Mouse (Mus musculus): ENCODE measurements at regions not wholly inside any gene's neighbourhood (a gene's known extent, or its start where the extent isn't known, plus 50 kb on each side); places are given as distances from the start of the nearest gene placed in this dataset.

- H3K27ac ChIP-seq (replicated peaks) = no peak overlapping the region
- H3K4me1 ChIP-seq = peaks cover 24% of the 10 kb centered on the region
- H3K4me2 ChIP-seq = no peak overlapping the region
- no peak overlapping the region for H3K4me3 ChIP-seq
- no peak overlapping the region for H3K9ac ChIP-seq
- no peaks in the 10 kb centered on the region for H3K27me3 ChIP-seq (replicated peaks)
- no peaks in the 10 kb centered on the region for H3K36me3 ChIP-seq
- ATAC-seq (ENCODE audit: extremely low read depth, insufficient number of reproducible peaks, low FRiP score, low TSS enrichment) = no peak
- WGBS = 68% methylated on average over 3 of the region's 3 CpGs
- H3K9me3 ChIP-seq = no peaks in the 10 kb centered on the region
Observed at GRCm38 (mm10) chr2:115511146-115511545, 70.4 kb upstream of the BC052040 start.

DNA sequence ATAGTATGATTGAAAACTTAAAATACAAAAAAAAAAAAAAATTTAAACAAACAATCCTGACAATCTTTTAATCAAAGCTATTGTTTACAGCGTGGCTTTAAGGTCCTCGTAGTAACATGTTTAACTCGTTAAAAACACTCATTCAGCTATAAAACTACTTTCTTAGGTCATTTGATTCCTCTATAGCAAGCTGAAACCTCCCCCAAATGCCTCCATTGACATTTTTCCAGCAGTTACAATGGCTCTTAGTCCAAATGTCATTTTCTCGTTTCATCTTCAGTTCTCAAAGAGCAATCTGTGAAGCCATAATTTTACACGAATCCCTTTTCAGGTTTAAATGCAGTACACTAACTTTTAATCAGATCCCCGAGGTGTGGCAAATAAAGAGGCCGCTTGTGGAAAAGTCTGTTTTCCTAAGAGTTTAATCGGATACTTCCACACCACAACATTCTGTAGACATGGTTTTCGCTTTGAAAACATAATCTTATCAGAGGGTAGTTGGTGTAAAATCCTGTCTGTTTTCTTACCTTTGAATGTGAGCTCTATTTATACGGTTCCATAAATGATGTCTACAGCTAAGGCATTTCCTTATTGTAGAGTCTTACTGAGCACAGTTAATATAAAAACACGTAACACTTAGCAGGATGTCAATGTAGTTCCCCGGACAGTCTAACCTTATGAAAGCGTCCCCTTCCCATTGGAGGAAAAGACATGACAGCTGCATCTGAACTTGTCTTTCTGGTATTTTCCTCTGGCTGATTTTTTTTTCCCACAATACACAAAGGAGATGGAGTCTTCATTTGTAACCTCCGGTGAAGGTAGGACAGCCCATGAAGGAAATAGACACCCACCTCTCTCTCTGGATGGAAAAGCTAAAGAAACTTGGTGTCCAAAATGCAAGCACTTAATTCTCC, 69.6 kb upstream of the BC052040 start:
- Histone ChIP-seq H3K4me3 (no peak overlapping the region), H3K27me3 (replicated peaks) (no peaks in the 10 kb centered on the region), H3K4me2 (peak overlapping the region; percentile 26), H3K27ac (replicated peaks) (peak overlapping the region; percentile 61), H3K9me3 (no peaks in the 10 kb centered on the region), H3K9ac (no peak overlapping the region), H3K36me3 (no peaks in the 10 kb centered on the region), H3K4me1 (peaks cover 24% of the 10 kb centered on the region)
- no peak for ATAC-seq (ENCODE audit: extremely low read depth, insufficient number of reproducible peaks, low FRiP score, low TSS enrichment)
- 51% methylated on average over 14 of the region's 14 CpGs for WGBS

DNA sequence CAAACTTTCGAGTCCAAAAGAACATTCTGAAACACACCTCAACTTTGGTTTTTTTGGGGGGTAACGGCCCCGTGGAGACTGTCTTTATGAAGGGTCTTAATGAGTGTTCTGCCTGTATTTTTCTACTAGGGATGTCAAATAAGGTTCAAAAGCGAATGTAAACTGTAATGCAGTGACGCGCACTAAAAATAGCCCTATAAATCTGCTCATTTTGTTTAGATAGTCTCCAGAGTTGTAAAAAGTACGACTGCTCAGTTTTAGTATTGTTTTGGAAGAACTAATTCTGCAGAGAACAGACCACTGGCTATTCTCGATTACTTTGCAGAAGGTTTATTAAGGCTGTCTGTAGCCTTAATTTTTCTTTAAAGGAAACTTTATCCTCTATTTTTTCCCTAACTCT, 68.6 kb upstream of the BC052040 start:
- ATAC-seq (ENCODE audit: extremely low read depth, insufficient number of reproducible peaks, low FRiP score, low TSS enrichment) = no peak

GRCm38 (mm10) chr2:115513774-115514231, 67.7 kb upstream of the BC052040 start:
- Histone ChIP-seq H3K27ac (replicated peaks) (peak overlapping the region; percentile 56), H3K4me2 (peak overlapping the region; percentile 13), H3K4me3 (no peak overlapping the region), H3K9ac (peak overlapping the region; percentile 45; the same call in 1 of the 2 replicates), H3K4me1 (peaks cover 33% of the 10 kb centered on the region), H3K9me3 (no peaks in the 10 kb centered on the region), H3K27me3 (replicated peaks) (no peaks in the 10 kb centered on the region), H3K36me3 (no peaks in the 10 kb centered on the region)
- no peak for ATAC-seq (ENCODE audit: extremely low read depth, insufficient number of reproducible peaks, low FRiP score, low TSS enrichment)
- 16% methylated on average over 8 of the region's 8 CpGs for WGBS

More for the DNA sequence above, 68.6 kb upstream of the BC052040 start:
- H3K9me3 ChIP-seq = no peaks in the 10 kb centered on the region
- H3K27me3 ChIP-seq (replicated peaks) = no peaks in the 10 kb centered on the region
- 63% methylated on average over 8 of the region's 8 CpGs for WGBS
- H3K27ac ChIP-seq (replicated peaks) = peak overlapping the region; percentile 61; the same call in 1 of the 2 replicates
- no peak overlapping the region for H3K9ac ChIP-seq
- H3K4me3 ChIP-seq = no peak overlapping the region
- peaks cover 28% of the 10 kb centered on the region for H3K4me1 ChIP-seq
- peak overlapping the region; percentile 26; the same call in 1 of the 2 replicates for H3K4me2 ChIP-seq
- H3K36me3 ChIP-seq = no peaks in the 10 kb centered on the region

DNA sequence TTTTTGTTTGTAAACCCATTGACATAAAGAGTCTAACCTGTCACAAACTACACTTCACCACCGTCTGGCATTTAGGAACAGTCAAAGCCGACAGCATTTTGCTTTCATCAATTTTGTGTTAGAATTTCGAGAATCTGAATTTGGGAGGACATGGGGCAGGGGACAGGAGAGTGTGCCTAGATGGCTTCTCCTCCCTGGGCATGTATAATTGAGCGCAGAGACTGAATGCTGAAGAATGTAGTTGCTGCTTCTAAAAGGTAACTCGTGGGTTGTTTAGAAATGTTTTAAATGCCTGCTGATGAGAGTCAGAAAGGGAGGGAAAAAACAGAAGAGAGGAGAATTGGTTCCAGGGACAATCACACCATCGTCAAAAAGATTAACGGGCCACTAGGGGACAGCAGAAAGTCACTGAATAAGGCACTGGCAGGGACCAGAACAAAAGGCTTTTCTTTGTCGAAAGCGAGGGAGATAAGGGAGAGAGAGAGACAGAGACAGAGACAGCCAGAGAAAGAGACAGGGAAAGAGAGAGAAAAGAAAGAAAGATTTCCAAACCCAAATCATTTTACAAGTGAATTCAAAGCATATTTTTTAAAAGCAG, 66.6 kb upstream of the BC052040 start:
- peak overlapping the region; percentile 47; the same call in 1 of the 2 replicates for H3K9ac ChIP-seq
- H3K27me3 ChIP-seq (replicated peaks) = no peaks in the 10 kb centered on the region
- no peaks in the 10 kb centered on the region for H3K9me3 ChIP-seq
- H3K4me3 ChIP-seq = no peak overlapping the region
- no peak for ATAC-seq (ENCODE audit: extremely low read depth, insufficient number of reproducible peaks, low FRiP score, low TSS enrichment)
- 16% methylated on average over 9 of the region's 9 CpGs for WGBS
- H3K4me1 ChIP-seq = peaks cover 33% of the 10 kb centered on the region
- peak overlapping the region; percentile 13 for H3K4me2 ChIP-seq
- no peaks in the 10 kb centered on the region for H3K36me3 ChIP-seq
- peak overlapping the region; percentile 39; the same call in 1 of the 2 replicates for H3K27ac ChIP-seq (replicated peaks)

DNA sequence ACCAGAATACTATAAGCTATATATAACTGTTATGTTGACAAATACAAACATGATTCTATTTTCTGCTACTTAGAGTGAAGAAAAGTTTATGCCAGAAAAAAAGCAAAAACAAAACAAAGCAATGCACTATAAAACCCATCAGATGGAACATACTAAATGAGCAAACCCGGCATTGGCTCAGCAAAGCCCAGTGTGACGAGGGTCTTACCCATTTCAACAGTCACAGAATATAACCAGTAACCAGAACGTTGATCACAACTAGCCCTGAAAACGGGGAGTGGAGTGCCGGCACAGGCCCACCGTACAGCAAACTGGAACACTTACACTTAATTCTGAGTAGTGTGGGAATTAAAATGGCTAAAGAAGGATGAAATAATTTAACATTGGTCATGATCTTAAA, 66.0 kb upstream of the BC052040 start:
- Histone ChIP-seq H3K27me3 (replicated peaks) (no peaks in the 10 kb centered on the region), H3K4me1 (peaks cover 33% of the 10 kb centered on the region), H3K36me3 (no peaks in the 10 kb centered on the region), H3K4me2 (no peak overlapping the region), H3K9me3 (no peaks in the 10 kb centered on the region), H3K4me3 (no peak overlapping the region), H3K9ac (no peak overlapping the region), H3K27ac (replicated peaks) (no peak overlapping the region)
- WGBS = 73% methylated on average over 6 of the region's 6 CpGs
- no peak for ATAC-seq (ENCODE audit: extremely low read depth, insufficient number of reproducible peaks, low FRiP score, low TSS enrichment)

DNA sequence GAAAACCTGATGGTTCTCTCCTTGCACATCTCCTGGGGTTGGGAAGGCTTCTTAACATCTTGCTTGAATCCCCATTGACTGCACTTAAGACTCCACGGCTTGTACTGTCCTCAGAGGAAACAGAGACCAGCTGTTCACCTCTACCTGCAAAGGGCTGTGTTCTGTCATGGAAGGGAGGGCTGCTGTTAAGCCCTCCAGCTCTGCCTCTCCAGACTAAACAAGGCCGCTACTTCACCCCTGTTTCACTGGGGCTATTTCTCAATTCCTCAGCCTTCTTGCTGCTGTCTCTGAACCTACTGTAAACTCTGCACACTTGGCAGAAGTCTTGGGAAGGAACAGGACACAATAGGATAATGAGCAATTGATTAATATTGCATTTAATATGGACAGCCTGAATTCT, 64.7 kb upstream of the BC052040 start:
- Histone ChIP-seq H3K9me3 (no peaks in the 10 kb centered on the region), H3K27ac (replicated peaks) (no peak overlapping the region), H3K4me3 (no peak overlapping the region), H3K4me1 (peaks cover 31% of the 10 kb centered on the region), H3K4me2 (no peak overlapping the region), H3K36me3 (no peaks in the 10 kb centered on the region), H3K9ac (no peak overlapping the region), H3K27me3 (replicated peaks) (no peaks in the 10 kb centered on the region)
- no peak for ATAC-seq (ENCODE audit: extremely low read depth, insufficient number of reproducible peaks, low FRiP score, low TSS enrichment)
- WGBS = 40% methylated on average over 2 of the region's 2 CpGs

DNA sequence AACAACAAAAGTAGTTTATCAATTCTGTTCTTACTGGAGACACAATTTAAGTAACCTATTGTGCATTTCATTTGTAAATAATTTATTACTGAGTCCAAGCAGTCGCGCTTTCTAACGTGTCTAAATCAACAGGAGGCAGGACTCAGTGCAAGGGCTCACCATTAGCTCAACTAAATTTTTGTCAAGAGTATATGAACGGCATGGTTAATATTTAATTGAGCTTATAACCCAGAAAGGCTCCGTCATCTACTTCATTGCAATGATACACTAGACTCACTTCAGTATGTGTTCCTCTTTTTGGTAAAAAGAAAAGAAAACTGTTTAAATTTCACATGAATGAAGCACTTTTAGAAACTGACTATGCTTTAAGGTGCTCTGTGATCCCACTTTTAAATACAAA, 61.5 kb upstream of the BC052040 start:
- H3K4me1 ChIP-seq = peaks cover 12% of the 10 kb centered on the region
- H3K4me2 ChIP-seq = no peak overlapping the region
- ATAC-seq (ENCODE audit: extremely low read depth, insufficient number of reproducible peaks, low FRiP score, low TSS enrichment) = no peak
- H3K36me3 ChIP-seq = no peaks in the 10 kb centered on the region
- H3K9me3 ChIP-seq = no peaks in the 10 kb centered on the region
- H3K4me3 ChIP-seq = no peak overlapping the region
- 80% methylated on average over 5 of the region's 5 CpGs for WGBS
- H3K27ac ChIP-seq (replicated peaks) = no peak overlapping the region
- H3K9ac ChIP-seq = no peak overlapping the region
- no peaks in the 10 kb centered on the region for H3K27me3 ChIP-seq (replicated peaks)

- Histone ChIP-seq H3K4me1 (peaks cover 10% of the 10 kb centered on the region), H3K36me3 (no peaks in the 10 kb centered on the region), H3K27ac (replicated peaks) (no peak overlapping the region), H3K9me3 (no peaks in the 10 kb centered on the region), H3K9ac (no peak overlapping the region), H3K4me3 (no peak overlapping the region), H3K4me2 (no peak overlapping the region), H3K27me3 (replicated peaks) (no peaks in the 10 kb centered on the region)
- no peak for ATAC-seq (ENCODE audit: extremely low read depth, insufficient number of reproducible peaks, low FRiP score, low TSS enrichment)
- WGBS = 63% methylated on average over 10 of the region's 10 CpGs
Observed at GRCm38 (mm10) chr2:115520413-115521139, 60.9 kb upstream of the BC052040 start.

- no peak overlapping the region for H3K4me2 ChIP-seq
- no peaks in the 10 kb centered on the region for H3K4me1 ChIP-seq
- H3K9me3 ChIP-seq = no peaks in the 10 kb centered on the region
- no peak for ATAC-seq (ENCODE audit: extremely low read depth, insufficient number of reproducible peaks, low FRiP score, low TSS enrichment)
- H3K36me3 ChIP-seq = no peaks in the 10 kb centered on the region
- H3K27me3 ChIP-seq (replicated peaks) = no peaks in the 10 kb centered on the region
- H3K27ac ChIP-seq (replicated peaks) = no peak overlapping the region
- WGBS = 77% methylated on average over 2 of the region's 2 CpGs
- H3K4me3 ChIP-seq = no peak overlapping the region
- no peak overlapping the region for H3K9ac ChIP-seq
Observed at GRCm38 (mm10) chr2:115529878-115530277, 51.6 kb upstream of the BC052040 start.

Measured in heart, embryonic 13.5 days (tissue).